Mouse (Mus musculus): ENCODE results near the gene Grpel1. TPM values are rescaled to one million over a fixed set of nuclear protein-coding genes. Genes with fewer than 3 reads are reported as not detected.
A peak's percentile ranks its signal among the peaks of the same experiment; 100 is the strongest.

Gene Grpel1
- total RNA-seq, 2 experiments from 2014 or later: 21.7 to 22.4 TPM

- DNase-seq (ENCODE audit: low spot score in 2 of 2): no peak
These were observed 40.8 kb downstream of the Grpel1 start for GRCm38 (mm10) chr5:36505643-36506042.

DNA sequence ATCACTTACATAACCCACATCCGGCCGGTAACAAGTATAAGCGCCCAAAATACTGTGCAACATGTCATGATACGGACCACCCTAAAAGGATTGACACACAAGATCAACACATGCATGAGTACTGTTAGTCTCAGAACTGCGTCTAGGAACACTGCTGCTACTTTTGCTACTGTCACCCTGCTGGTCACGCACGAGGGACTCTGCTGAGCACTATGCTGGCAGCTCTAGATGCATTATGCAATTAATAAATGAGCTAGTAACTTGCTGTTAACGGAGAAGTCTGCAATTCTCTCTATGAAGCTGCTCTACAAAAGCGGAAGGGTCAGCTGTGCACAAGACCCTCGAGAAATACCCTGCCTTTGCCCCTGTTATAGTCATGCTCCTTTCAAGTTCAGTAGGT is 43.6 kb downstream of the Grpel1 start:
- no peak for DNase-seq (ENCODE audit: low spot score in 2 of 2)

- DNase-seq (ENCODE audit: low spot score in 2 of 2): no peak
These were observed 46.2 kb downstream of the Grpel1 start for GRCm38 (mm10) chr5:36510956-36511355.

- no peak for DNase-seq (ENCODE audit: low spot score in 2 of 2)
These were observed 50.3 kb downstream of the Grpel1 start for GRCm38 (mm10) chr5:36515126-36515525.

GRCm38 (mm10) chr5:36515558-36515957 is 50.8 kb downstream of the Grpel1 start:
- DNase-seq (ENCODE audit: low spot score in 2 of 2): peak in 1 of 2 experiments; percentile 30

GRCm38 (mm10) chr5:36517596-36517995 is 52.8 kb downstream of the Grpel1 start:
- no peak for DNase-seq (ENCODE audit: low spot score in 2 of 2)

- DNase-seq (ENCODE audit: low spot score in 2 of 2): no peak
These were observed 55.0 kb downstream of the Grpel1 start for GRCm38 (mm10) chr5:36519751-36520150.

GRCm38 (mm10) chr5:36522782-36523181 is 58.0 kb downstream of the Grpel1 start:
- no peak for DNase-seq (ENCODE audit: low spot score in 2 of 2)

DNA sequence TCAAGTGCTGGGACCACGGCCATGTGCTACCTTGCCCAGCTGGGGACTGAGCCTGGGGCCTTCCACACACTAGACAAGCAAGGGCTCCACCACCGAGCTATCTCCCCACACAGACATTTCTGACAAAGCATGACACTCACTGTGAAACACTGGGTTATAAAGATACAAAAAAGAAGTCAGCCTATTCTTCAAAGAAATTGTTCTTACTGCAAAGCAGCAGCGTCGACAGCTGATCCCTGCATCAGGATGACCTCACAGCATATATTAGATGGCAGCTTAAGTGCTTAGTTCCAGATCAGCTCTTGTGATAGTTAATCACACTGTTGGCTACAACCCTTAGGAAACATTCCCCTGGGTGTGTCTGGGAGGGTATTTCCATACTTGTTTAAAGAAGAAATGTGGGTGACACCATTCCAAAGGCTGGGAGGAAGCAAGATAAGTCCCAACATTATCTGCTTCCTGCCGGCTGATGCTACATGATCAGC is 58.5 kb downstream of the Grpel1 start:
- DNase-seq (ENCODE audit: low spot score in 2 of 2): no peak

Other genes starting within 250 kb of the Grpel1 start
- gene Sorcs2, start 66.9 kb upstream of the Grpel1 start, total RNA-seq (2021): 10 to 100 TPM; 56.9 to 60.9 TPM
- 10 to 100 TPM; 33.6 to 35.1 TPM for gene Tada2b, start 19.3 kb downstream of the Grpel1 start, total RNA-seq (2021)
- 1 to 10 TPM; 2.1 to 2.3 TPM for gene Ccdc96, start 19.6 kb downstream of the Grpel1 start, total RNA-seq (2021)
- gene Tbc1d14, start 128.3 kb downstream of the Grpel1 start, total RNA-seq (2021): 10 to 100 TPM; 90.1 to 92.7 TPM
- gene D5Ertd579e, start 231.0 kb downstream of the Grpel1 start, total RNA-seq (2021): 100 to 1,000 TPM in 1 of 2 experiments, 10 to 100 TPM in 1; 99.8 to 117 TPM

Data from layer of hippocampus, postnatal 10 days (tissue).